Mouse (Mus musculus) heart, postnatal 0 days (tissue): ENCODE results near the gene Rere.

ENCODE experiments used
- CTCF ChIP-seq: IDR thresholded peaks from 2 replicates; pipeline ENCODE4 v1.5.1; 2016; ENCODE audit warnings: antibody characterized with exemption, control low read depth, low read depth
- EP300 ChIP-seq: IDR thresholded peaks from 2 replicates; pipeline ENCODE4 v1.6.1; 2016; ENCODE audit warnings: antibody characterized with exemption, low read depth

- TF ChIP-seq CTCF (no peak), EP300 (no peak)
These were observed 144.8 kb downstream of the Rere start for GRCm38 (mm10) chr4:150426098-150426879.
